Mouse (Mus musculus) forebrain, embryonic 16.5 days (tissue): ENCODE results near the gene Yrdc. TPM values are rescaled to one million over a fixed set of nuclear protein-coding genes. Genes with fewer than 3 reads are reported as not detected.

Experiments used
- ATAC-seq: fragments of 200-750 bp; cut with Nextera tagmentation; 2 replicates; pipeline ENCODE4 v1.8.0; 2017; ENCODE audit warnings: mild to moderate bottlenecking, moderate library complexity
- H3K27ac ChIP-seq: fragments of 300-500 bp; sonication (generic); 2 replicates; pipeline ENCODE4 v1.5.1; 2014; ENCODE audit warnings: low read length, control low read depth
- H3K27me3 ChIP-seq: fragments of 300-500 bp; sonication (generic); replicated peaks from 2 replicates; pipeline ENCODE4 v1.6.1; 2014; ENCODE audit warnings: low read length; ENCODE audit not compliant: control insufficient read depth, insufficient read depth
- H3K36me3 ChIP-seq: fragments of 300-500 bp; sonication (generic); 2 replicates; pipeline ENCODE4 v1.6.1; 2014; ENCODE audit not compliant: control insufficient read depth, insufficient read depth
- H3K4me1 ChIP-seq: fragments of 300-500 bp; sonication (generic); replicated peaks from 2 replicates; pipeline ENCODE4 v1.6.1; 2014; ENCODE audit warnings: low read length; ENCODE audit not compliant: control insufficient read depth, insufficient read depth
- H3K4me2 ChIP-seq: fragments of 300-500 bp; sonication (generic); 2 replicates; pipeline ENCODE4 v1.6.1; 2014; ENCODE audit warnings: mild to moderate bottlenecking, low read length, control low read depth
- H3K4me3 ChIP-seq: fragments of 300-500 bp; sonication (generic); replicated peaks from 2 replicates; pipeline ENCODE4 v1.5.1; 2014; ENCODE audit warnings: mild to moderate bottlenecking, low read length, control low read depth
- H3K9ac ChIP-seq: fragments of 300-500 bp; sonication (generic); replicated peaks from 2 replicates; pipeline ENCODE4 v1.6.1; 2014; ENCODE audit warnings: low read depth, low read length, control low read depth
- H3K9me3 ChIP-seq: fragments of 300-500 bp; sonication (generic); 2 replicates; pipeline ENCODE4 v1.6.1; 2016; ENCODE audit warnings: low read length; ENCODE audit not compliant: control insufficient read depth
- WGBS: fragments of 180-500 bp; shearing (Covaris S2); extraction: QIAGEN DNeasy Blood & Tissue Kit; methylation state at CpG from one replicate; pipeline ENCODE4 v1.1.7; 2014; 5-methylcytosine and 5-hydroxymethylcytosine counted together
- polyA plus RNA-seq: library from polyadenylated mRNA; unstranded; fragments of >200 nt; fragmentation: Nextera tagmentation; extraction: Ambion mirVana; gene quantifications from 2 replicates; pipeline ENCODE4 v1.2.1, GENCODE M21; 2015

Yrdc gene
- 50.3 and 51.2 TPM in 2 replicates for polyA plus RNA-seq

- WGBS: under 1% methylated on average over 68 of the region's 90 CpGs
- peaks cover 2% of the 10 kb centered on the region; the same call in 1 of the 2 replicates for H3K36me3 ChIP-seq
- H3K27me3 ChIP-seq: no peaks in the 10 kb centered on the region
- peak within 1 kb of the TSS; percentile 90 for H3K27ac ChIP-seq
- peak within 1 kb of the TSS; percentile 92 for H3K4me3 ChIP-seq
- ATAC-seq: peak; percentile 95
- no peaks in the 10 kb centered on the region for H3K9me3 ChIP-seq
- peak within 1 kb of the TSS; percentile 94 for H3K9ac ChIP-seq
- H3K4me1 ChIP-seq: peaks cover 27% of the 10 kb centered on the region
- peak within 1 kb of the TSS; percentile 89 for H3K4me2 ChIP-seq
Measured at GRCm38 (mm10) chr4:124850261-124850913, at the start of gene Yrdc. Yrdc (plus strand) TSS chr4:124850679.

- WGBS: 3% methylated on average over 21 of the region's 21 CpGs
- Histone ChIP-seq H3K9me3 (no peaks in the 10 kb centered on the region), H3K9ac (peak within 1 kb of the TSS; percentile 78), H3K4me2 (peak within 1 kb of the TSS; percentile 95), H3K4me1 (peaks cover 8% of the 10 kb centered on the region), H3K27me3 (no peaks in the 10 kb centered on the region), H3K36me3 (peaks cover 11% of the 10 kb centered on the region; the same call in 1 of the 2 replicates), H3K4me3 (peak within 1 kb of the TSS; percentile 77), H3K27ac (peak within 1 kb of the TSS; percentile 93)
- peak; percentile 75 for ATAC-seq
Measured at GRCm38 (mm10) chr4:124801552-124802308, 48.7 kb upstream of the Yrdc start, which contains the start of gene Mtf1. Mtf1 (plus strand) TSS chr4:124802104.

- peak overlapping the region; percentile 78 for H3K9ac ChIP-seq
- peak overlapping the region; percentile 77 for H3K4me3 ChIP-seq
- WGBS: 2% methylated on average over 53 of the region's 53 CpGs
- no peaks in the 10 kb centered on the region for H3K9me3 ChIP-seq
- H3K36me3 ChIP-seq: peaks cover 11% of the 10 kb centered on the region; the same call in 1 of the 2 replicates
- peak overlapping the region; percentile 95 for H3K4me2 ChIP-seq
- no peaks in the 10 kb centered on the region for H3K27me3 ChIP-seq
- ATAC-seq: peak; percentile 100
- H3K4me1 ChIP-seq: peaks cover 8% of the 10 kb centered on the region
- peak overlapping the region; percentile 93 for H3K27ac ChIP-seq
Measured at GRCm38 (mm10) chr4:124802309-124803260, 47.9 kb upstream of the Yrdc start.

- peaks cover 9% of the 10 kb centered on the region for H3K4me1 ChIP-seq
- H3K27me3 ChIP-seq: no peaks in the 10 kb centered on the region
- no peaks in the 10 kb centered on the region for H3K9me3 ChIP-seq
- no peak for ATAC-seq
- H3K27ac ChIP-seq: no peak overlapping the region
- peak overlapping the region; percentile 77 for H3K4me3 ChIP-seq
- 82% methylated on average over 6 of the region's 6 CpGs for WGBS
- H3K4me2 ChIP-seq: peak overlapping the region; percentile 95
- peaks cover 11% of the 10 kb centered on the region; the same call in 1 of the 2 replicates for H3K36me3 ChIP-seq
- H3K9ac ChIP-seq: no peak overlapping the region
Measured at GRCm38 (mm10) chr4:124803406-124803805, 47.1 kb upstream of the Yrdc start.

DNA sequence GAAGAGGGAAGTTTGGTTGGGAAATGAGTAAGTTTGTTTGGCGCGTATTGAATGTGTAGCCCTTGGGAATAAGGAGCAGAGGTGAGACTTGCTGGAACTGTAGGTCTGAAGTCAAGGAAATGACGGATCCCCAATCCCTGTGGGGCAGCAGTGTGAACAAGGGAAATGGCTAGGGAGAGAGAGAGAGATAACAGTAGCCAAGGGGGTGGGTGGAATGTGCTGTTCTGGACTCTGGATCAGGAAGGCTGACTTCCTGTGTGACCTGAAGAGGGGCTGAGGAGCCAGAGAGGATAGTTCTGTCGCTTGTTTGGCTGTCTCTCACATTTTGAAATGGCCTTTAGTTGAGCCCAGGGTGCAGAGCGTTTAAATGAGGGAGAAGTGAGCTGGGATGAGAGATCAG is 42.0 kb upstream of the Yrdc start:
- H3K27ac ChIP-seq: no peak overlapping the region
- H3K4me3 ChIP-seq: no peak overlapping the region
- H3K27me3 ChIP-seq: no peaks in the 10 kb centered on the region
- no peak overlapping the region for H3K4me2 ChIP-seq
- H3K36me3 ChIP-seq: peaks cover 11% of the 10 kb centered on the region; the same call in 1 of the 2 replicates
- H3K9me3 ChIP-seq: no peaks in the 10 kb centered on the region
- ATAC-seq: no peak
- peaks cover 11% of the 10 kb centered on the region for H3K4me1 ChIP-seq
- H3K9ac ChIP-seq: no peak overlapping the region
- 95% methylated on average over 5 of the region's 5 CpGs for WGBS

DNA sequence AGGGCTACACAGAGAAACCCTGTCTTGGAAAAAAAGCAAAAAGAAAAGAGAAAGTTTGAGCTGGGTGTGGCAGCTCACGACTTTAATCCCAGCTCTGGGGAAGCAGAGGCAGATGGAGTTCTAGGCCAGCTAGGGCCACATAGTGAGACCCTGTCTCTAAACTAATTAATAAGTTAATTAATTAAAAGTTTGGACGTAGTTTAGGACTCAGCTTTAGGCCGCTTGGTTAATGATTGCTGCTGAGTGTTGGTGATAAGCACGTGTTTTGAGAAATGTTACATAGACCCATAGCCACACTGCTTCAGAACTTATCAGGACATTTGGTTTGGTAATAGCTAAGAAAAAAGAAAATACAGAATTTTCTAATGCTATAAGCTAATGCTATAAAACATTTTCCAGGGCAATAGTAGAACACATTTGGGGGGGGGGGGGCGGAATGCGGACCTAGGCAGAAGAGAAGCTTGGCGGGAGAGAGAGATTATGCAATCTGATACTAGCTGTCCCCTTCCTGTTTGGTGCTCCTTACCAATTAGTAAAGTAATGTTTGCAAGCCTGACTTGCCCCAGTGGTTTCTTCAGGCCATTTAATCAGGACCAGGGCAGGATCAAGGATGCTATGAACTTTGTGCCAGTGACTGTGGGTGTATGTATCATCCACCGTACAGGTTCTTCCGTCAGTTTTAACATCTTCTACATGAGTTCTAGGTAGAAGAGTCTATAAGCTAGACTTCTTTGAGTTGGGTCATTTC is 41.2 kb upstream of the Yrdc start:
- Histone ChIP-seq H3K27me3 (no peaks in the 10 kb centered on the region), H3K36me3 (peaks cover 11% of the 10 kb centered on the region; the same call in 1 of the 2 replicates), H3K9me3 (no peaks in the 10 kb centered on the region), H3K4me1 (peaks cover 9% of the 10 kb centered on the region; the same call in 1 of the 2 replicates), H3K27ac (no peak overlapping the region), H3K4me3 (no peak overlapping the region), H3K4me2 (no peak overlapping the region), H3K9ac (no peak overlapping the region)
- no peak for ATAC-seq
- WGBS: 86% methylated on average over 9 of the region's 9 CpGs

DNA sequence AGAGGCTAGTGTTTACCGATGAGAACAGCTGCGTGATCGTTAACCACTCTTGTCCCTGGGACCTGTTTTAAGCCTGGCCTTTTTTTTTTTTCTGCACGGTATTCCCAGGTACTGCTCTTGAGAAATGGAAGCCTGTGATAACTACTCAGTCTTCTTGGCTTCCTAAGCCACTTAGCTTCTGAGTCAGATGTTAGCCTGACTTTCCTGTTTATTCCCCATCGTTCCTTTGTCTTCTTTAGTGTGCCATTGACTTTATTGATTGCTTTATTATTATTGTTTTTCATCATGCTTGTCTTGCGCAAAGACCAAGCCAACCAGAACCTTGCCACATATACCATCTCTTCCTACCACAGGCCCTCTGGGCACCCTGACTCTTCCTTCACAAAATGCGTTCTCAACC is 40.4 kb upstream of the Yrdc start:
- H3K4me3 ChIP-seq: no peak overlapping the region
- ATAC-seq: no peak
- no peaks in the 10 kb centered on the region for H3K9me3 ChIP-seq
- no peak overlapping the region for H3K27ac ChIP-seq
- 85% methylated on average over 7 of the region's 7 CpGs for WGBS
- peaks cover 9% of the 10 kb centered on the region; the same call in 1 of the 2 replicates for H3K36me3 ChIP-seq
- peaks cover 9% of the 10 kb centered on the region; the same call in 1 of the 2 replicates for H3K4me1 ChIP-seq
- no peaks in the 10 kb centered on the region for H3K27me3 ChIP-seq
- no peak overlapping the region for H3K4me2 ChIP-seq
- no peak overlapping the region for H3K9ac ChIP-seq

- Histone ChIP-seq H3K27ac (no peak overlapping the region), H3K27me3 (no peaks in the 10 kb centered on the region), H3K4me2 (no peak overlapping the region), H3K9ac (no peak overlapping the region), H3K4me3 (no peak overlapping the region), H3K4me1 (peaks cover 9% of the 10 kb centered on the region; the same call in 1 of the 2 replicates), H3K36me3 (peaks cover 2% of the 10 kb centered on the region; the same call in 1 of the 2 replicates), H3K9me3 (no peaks in the 10 kb centered on the region)
- WGBS: 17% methylated on average over 9 of the region's 9 CpGs
- no peak for ATAC-seq
Measured at GRCm38 (mm10) chr4:124811347-124811975, 39.0 kb upstream of the Yrdc start.
